Mouse (Mus musculus) c-Kit-positive CD71-positive TER-119-positive erythroid progenitor cells, embryonic 14.5 days (primary cell): Measurements from ENCODE around the gene Nudt6.
A peak's percentile ranks its signal among the peaks of the same experiment; 100 is the strongest.

Source experiments
- DNase-seq: peaks from one replicate; pipeline ENCODE4 v3.0.0-alpha.2; 2013; ENCODE audit warnings: low spot score

Gene Nudt6

DNA sequence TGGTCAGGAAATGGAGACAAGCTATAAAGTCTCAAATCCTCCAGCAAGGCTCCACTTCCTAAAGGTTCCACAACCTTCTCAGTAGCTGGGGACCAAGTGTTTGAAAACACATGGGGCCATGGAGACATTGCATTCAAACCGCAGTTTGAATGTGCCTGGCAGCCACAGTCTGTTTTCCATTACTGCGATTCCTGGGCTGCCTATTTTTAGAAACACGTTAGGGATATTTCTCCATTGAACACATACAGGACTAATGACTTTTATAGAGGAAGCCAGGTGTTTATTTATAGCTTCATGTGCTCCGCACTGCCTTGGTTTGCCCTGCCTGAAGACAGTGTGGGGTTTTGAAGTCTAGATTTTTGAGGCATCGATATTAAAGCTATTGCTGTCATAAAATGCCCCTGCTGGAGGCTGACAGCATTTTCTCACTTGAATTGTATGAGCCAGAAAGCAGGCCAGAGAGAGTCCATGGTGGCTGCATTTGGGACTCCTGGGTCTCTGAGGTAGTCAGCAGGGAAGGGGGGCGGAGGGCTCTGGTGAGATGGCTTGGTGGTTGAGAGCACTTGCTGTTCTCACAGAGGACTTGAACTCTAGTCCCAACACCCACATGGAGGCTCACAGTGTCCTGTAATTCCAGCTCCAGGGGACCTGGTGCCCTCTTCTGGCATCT, 36.8 kb downstream of the Nudt6 start:
- DNase-seq: no peak

DNA sequence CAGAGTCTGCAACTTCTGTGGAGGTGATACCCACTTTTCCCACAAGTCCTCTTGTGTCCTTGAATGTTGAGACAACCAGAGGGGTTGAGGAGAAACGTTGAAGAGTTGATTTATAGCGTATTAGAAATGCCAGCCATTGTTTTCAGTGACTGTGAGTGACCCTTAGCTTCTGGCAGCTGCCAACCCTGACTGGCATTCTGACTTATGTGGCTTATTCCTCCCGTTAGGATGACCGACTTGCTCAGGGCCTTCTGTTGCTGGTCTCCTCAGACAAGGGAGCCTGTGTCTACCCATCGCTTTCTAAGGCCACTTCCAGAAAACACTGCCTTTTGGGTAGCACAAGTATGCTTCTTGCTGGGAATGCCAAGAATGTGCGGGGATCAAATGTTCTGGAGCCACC, 38.6 kb downstream of the Nudt6 start:
- no peak for DNase-seq

DNA sequence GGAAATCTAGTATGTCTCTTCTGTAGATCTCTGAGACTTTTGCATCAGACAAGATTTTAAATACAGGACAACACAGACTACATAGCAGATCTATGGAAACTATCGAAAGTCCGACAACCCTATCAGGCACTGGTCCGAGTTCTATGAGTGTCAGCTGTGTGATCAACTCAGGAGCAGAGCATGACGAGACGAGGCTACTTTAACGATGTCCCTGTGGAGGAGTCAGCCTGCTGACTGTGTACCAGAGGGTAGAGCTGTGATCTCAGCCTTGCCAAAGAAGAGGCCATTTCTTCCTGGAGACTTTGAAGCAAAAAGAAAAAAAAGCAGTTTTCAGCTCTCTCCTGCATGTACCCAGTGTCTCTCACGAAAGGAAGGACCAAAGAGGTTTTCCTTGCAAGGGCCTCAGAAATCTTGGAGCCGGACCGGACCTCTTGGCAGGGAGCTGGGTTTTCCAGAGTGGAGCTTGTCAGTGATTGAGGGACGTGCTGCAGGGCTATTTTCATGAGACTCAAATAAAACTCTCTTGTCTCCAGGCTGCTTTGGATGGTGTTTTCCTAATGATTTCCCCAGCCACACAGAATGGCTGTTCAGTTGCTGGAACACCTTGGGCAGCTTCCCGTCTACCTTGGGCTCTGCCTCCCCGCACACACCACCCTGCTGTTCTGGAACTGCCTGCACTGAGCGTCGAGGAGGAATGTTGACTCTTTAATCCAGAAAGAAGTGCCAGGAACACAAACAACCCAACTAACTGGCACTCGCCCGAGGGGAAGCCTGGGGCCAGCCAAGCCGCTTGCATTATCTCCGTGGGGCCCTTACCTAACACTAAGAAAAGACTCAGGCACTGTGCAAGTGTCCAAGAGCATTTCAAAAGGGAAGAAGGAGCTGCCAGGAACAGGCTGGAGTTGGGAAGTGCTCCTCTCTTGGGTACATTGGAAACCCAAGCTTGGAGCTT, 39.8 kb downstream of the Nudt6 start:
- no peak for DNase-seq

DNA sequence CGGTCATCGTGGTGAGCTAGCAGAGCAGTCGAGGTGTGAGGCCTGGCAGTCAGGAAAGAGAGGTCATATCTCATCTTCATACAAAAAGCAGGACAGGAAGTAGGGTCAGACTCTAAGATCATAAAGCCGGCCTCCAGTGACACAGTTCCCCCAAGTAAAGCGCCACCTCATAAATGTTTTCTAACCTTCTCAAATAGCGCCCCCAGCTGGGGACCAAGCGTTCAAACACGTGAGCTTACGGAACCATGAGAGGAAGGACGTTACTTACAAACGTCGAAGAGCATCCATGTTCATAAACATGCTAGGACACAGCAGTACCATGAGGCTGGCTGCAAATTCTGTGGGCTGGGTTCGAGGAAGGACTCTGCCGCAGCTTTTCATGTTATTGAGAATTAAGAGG, 40.8 kb downstream of the Nudt6 start:
- DNase-seq: peak; percentile 9

DNA sequence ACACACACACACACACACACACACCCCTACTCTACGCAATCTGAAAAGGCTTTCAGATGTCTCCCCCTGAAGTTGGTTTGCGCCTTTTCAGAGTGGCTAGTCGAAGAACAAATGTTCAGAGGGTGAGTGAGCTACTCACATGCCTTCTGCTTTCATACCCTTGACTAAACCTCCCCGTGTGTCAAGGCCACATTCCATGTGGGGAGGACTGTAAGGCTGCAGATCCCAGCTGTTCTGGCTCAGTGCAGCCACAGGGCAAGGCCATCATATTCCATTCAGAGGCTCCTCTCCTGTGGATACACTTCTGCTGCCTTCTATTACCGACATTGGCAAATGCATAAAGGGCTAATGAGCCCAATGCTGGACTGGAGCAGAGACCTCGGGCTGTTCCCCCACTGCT, 41.6 kb downstream of the Nudt6 start:
- no peak for DNase-seq

DNA sequence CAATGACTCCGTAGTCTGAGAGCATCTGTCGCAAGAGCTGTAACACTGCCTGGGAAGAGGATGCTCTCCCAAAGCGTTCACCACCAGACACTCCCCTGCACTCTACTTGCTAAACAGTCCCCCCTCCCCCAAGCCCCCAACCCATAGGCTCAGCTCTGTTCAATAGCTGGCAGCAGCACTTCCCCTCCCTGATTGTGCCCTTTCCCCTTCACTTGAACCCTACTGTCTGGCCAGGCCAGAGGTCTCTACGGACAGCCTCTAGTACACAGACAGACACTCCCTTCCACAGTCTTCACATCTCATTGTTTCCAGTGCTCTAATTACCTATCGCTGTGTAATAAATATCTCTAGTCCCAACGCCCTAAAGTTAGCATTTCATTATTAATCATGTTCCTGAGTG, 42.1 kb downstream of the Nudt6 start:
- DNase-seq: no peak

DNA sequence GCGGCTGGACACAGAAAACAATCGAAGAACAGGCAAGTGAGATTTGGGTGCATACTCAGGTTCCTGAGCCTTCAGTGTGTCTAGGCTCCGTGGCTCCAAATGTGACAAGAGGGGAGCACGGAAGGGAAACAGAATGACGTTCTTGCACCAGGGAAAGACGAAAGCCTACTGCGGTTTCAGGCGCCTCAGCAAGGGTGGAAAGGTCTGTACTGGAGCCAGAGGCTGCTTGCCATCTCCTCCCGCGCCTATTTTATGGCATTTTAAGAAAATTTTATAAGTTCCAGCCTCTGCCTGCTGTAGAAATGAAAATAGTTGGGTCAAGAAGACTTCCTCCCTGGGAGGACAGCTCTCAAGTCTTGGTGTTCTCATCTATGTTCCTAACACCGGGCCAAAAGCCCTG, 46.3 kb downstream of the Nudt6 start:
- no peak for DNase-seq

DNA sequence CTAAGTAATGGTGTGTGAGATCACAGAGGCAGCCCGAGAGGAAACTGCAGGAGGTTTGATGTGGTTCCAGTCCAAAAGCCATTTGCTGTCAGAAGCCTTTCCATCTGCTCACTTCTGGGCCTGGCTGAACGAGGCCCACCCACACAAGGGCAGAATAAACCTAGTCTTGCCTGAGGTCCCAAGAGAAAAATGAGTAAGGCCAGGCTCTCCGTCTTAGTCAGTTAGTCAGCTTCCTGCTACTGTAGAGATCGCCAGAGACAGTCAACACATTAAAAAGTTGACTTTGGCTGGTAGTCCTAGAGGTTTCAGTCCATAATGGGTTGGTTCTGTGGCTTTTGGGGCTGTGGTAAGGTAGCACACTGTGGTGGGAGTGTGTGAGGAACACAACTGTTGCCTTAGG, 49.6 kb downstream of the Nudt6 start:
- no peak for DNase-seq

DNA sequence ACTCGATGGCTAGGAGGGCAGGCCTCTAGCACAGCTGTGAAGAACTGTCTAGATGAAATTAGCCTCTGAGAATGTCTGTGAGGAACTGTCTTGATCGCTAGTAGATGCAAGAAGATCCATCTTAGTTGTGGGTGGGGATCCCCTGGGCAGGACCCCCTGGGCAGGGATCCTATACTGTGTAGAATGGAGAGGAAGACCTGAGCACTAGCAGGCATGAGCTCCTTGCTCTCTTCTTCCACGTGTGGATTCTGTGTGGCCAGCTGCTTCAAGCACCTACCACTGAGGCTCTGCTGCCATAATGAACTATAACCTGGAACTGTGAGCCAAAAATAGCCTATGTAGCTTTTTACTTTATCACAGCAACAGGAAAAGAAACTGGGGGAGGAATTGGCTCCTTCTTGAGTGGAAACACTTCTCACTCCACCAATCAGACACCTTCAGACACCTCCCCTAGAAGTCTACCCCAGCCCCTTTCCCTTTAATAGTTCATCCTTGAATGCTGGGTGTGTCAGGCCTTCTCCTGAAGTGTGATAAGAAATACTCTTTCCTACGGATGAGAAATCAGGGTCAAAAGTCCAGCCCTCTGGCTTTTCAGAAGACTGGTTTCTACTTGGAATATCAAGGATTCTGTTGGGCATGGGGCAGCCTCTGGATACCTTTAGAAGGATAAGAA, 53.5 kb downstream of the Nudt6 start:
- no peak for DNase-seq

DNA sequence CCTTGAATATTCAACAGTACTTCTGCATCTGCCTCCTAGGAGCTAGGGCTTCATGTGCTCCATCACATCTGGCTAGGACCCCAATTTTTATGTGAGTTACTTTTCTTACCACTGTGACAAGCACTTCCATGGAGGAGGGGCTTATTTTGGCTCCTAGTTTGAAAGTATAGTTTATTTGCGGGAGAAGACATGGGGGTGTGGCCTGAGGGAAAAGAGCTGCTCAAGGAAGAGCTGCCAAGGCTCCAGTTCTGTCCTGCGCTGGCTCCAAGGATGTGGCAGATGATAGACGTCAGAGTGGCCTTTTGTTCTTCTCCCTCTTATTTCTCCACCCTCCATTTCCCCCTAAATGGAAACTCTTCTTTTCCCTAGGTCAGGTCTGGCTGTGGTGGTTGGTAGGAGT, 54.0 kb downstream of the Nudt6 start:
- no peak for DNase-seq

DNA sequence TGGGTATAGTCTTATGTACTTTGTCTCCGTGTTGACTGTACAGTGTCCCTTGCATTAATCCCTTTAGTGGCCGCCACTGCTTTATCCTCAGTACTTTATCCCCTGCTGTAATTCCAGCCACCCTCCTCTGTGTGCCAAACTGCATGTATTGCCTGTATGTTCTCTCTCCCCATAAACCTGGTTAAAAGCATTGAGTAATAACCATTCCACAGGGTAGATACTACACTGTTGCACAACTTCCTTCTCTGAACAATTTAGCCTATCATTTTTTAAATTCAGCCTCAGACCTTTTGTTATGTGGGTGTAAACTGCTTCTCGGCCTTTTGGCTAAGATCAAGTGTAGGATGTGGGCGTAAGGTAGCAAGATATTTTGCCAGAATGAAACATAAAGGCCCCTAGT, 54.9 kb downstream of the Nudt6 start:
- no peak for DNase-seq

DNA sequence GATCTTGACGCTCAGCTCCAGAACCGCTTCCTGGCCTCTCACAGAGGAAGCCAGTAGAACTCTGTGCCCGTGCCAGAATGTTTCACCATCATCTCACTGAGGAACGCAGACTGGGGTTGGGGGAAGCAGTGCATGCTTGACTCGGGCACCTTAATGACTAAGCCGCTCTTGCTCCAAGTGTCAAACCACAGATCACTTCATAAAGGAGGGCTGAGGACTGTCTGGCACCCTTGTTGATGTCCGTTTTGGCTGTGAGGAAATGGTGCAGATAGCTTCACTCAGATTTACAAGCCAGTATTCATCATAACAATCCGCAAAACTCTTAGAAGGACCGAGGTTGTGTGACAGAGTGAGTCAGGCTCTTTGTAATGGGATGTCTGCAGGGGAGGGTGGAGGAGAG, 59.3 kb downstream of the Nudt6 start:
- no peak for DNase-seq
